Mouse (Mus musculus) limb, embryonic 13.5 days (tissue): ENCODE measurements at regions not wholly inside any gene's neighbourhood (a gene's known extent, or its start where the extent isn't known, plus 50 kb on each side); places are given as distances from the start of the nearest gene placed in this dataset.

Experiments
- ATAC-seq: fragments of 200-750 bp; cut with Nextera tagmentation; 2 replicates; pipeline ENCODE4 v1.8.0; 2017; ENCODE audit warnings: low read depth, moderate number of reproducible peaks, moderate TSS enrichment; ENCODE audit not compliant: low FRiP score
- H3K27ac ChIP-seq: fragments of 300-500 bp; sonication (generic); 2 replicates; pipeline ENCODE4 v1.5.1; 2015; ENCODE audit warnings: inconsistent platforms, mild to moderate bottlenecking, moderate library complexity
- H3K27me3 ChIP-seq: fragments of 300-500 bp; sonication (generic); 2 replicates; pipeline ENCODE4 v1.6.1; 2015; ENCODE audit warnings: mild to moderate bottlenecking, inconsistent platforms
- H3K36me3 ChIP-seq: fragments of 300-500 bp; sonication (generic); 2 replicates; pipeline ENCODE4 v1.6.1; 2015; ENCODE audit warnings: inconsistent platforms, mild to moderate bottlenecking, moderate library complexity
- H3K4me1 ChIP-seq: fragments of 300-500 bp; sonication (generic); 2 replicates; pipeline ENCODE4 v1.6.1; 2015; ENCODE audit warnings: inconsistent platforms
- H3K4me2 ChIP-seq: fragments of 300-500 bp; sonication (generic); replicated peaks from 2 replicates; pipeline ENCODE4 v1.6.1; 2015; ENCODE audit warnings: inconsistent platforms, mild to moderate bottlenecking, moderate library complexity
- H3K4me3 ChIP-seq: fragments of 300-500 bp; sonication (generic); 2 replicates; pipeline ENCODE4 v1.5.1; 2015; ENCODE audit warnings: moderate library complexity, mild to moderate bottlenecking, inconsistent platforms
- H3K9ac ChIP-seq: fragments of 300-500 bp; sonication (generic); 2 replicates; pipeline ENCODE4 v1.6.1; 2015; ENCODE audit warnings: mild to moderate bottlenecking, inconsistent platforms
- H3K9me3 ChIP-seq: fragments of 300-500 bp; sonication (generic); 2 replicates; pipeline ENCODE4 v1.6.1; 2016; ENCODE audit warnings: inconsistent platforms
- WGBS: fragments of 180-500 bp; shearing (Covaris S2); methylation state at CpG from one replicate; pipeline ENCODE4 v1.1.7; 2015; 5-methylcytosine and 5-hydroxymethylcytosine counted together

DNA sequence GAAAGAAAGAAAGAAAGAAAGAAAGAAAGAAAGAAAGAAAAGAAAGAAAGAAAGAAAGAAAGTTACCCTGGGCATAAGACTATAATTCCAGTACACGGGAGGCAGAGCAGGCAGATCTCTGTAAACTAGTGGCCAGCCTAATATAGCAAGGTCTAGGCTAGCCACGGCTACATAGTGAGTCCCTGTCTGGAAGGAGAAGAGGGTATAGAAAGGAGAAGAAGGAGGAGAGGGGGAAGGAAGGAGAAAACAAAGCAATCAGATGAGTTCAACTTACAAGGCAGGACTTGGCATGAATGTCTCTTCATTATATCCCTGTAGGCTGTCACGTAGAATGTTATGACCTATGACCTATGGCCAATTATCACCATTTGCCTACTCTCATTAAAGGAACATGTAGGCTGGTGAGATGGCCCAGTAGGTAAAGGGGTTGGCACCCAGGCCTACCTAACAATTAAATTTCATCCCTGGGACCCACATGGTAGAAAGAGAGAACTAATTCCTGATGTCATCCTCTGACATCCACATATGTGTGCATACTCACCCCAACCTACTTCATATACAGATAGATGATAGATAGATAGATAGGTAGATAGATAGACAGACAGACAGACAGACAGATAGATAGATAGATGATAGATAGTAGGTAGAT is 78.6 kb upstream of the Lrpprc start:
- Histone ChIP-seq H3K9me3 (no peaks in the 10 kb centered on the region), H3K4me2 (no peak overlapping the region), H3K9ac (no peak overlapping the region), H3K27me3 (no peaks in the 10 kb centered on the region), H3K27ac (no peak overlapping the region), H3K4me1 (no peaks in the 10 kb centered on the region), H3K36me3 (no peaks in the 10 kb centered on the region), H3K4me3 (no peak overlapping the region)
- 70% methylated on average over 3 of the region's 3 CpGs for WGBS
- ATAC-seq, result no peak

DNA sequence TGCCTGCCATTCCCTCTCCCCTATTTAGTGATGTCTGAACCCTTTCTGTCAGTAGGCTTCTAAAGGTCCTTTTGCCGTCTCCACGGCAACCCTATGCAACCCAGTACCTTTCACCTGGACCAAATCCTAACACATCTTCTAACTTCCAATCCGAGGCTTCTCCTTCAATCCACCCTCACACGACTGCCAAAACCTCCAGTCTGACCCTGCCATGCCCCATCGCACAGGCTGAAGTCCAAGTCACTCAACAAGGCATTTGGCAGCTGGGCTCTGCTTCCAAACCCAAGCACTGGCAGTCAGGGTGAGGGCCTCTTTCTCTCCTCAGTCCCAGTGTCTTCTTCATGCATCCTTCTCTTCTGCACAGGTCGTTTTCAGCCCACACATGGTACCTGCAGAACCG is 83.0 kb upstream of the Lrpprc start:
- no peak overlapping the region for H3K9ac ChIP-seq
- H3K4me1 ChIP-seq, result no peaks in the 10 kb centered on the region
- no peak overlapping the region for H3K27ac ChIP-seq
- no peak overlapping the region for H3K4me2 ChIP-seq
- no peak for ATAC-seq
- no peaks in the 10 kb centered on the region for H3K36me3 ChIP-seq
- no peaks in the 10 kb centered on the region for H3K9me3 ChIP-seq
- no peaks in the 10 kb centered on the region for H3K27me3 ChIP-seq
- H3K4me3 ChIP-seq, result no peak overlapping the region
- WGBS, result 86% methylated on average over 7 of the region's 7 CpGs

DNA sequence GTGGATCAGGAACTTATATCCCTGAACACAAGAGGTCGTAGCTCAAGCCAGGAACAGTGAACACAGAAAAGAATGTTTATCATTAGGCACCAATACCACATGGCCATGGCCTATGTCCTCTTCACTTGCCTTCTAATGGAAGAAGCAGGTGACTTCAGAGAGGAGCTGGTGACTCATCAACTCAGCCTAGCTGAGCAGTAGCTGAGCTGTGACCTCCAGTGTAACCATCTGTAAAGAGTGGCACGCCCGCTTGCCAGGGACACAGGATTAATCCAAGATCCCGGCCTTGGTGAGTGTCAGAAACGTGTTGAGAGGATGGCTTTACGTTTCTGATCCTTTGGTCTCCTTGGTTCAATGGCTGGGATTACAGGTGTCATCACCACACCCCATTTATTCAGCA is 82.0 kb upstream of the Ppm1b start:
- Histone ChIP-seq H3K4me2 (no peak overlapping the region), H3K9ac (no peak overlapping the region), H3K4me1 (no peaks in the 10 kb centered on the region), H3K27ac (no peak overlapping the region), H3K4me3 (no peak overlapping the region), H3K27me3 (no peaks in the 10 kb centered on the region), H3K9me3 (no peaks in the 10 kb centered on the region), H3K36me3 (no peaks in the 10 kb centered on the region)
- no peak for ATAC-seq
- 76% methylated on average over 6 of the region's 6 CpGs for WGBS

DNA sequence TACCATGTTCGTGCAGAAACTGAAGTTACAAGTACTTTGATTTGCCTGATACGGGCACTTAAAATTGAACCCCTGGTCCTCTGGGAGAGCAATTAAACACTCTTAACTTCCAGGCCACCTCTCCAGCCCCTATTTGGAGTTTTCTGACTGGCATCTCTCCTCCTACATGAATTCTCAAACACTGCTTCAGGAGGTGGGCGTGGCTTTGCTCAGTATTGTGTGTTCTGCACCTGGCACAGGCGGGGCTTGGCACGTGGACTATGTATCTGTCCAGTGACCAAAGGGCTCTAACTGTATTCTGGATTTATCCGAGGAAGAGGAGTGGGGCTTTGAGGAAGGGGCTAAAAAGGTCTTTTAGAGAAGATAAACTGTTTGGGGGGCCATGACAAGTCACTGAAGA is 81.5 kb upstream of the Ppm1b start:
- no peaks in the 10 kb centered on the region for H3K9me3 ChIP-seq
- WGBS, result 70% methylated on average over 6 of the region's 6 CpGs
- no peaks in the 10 kb centered on the region for H3K36me3 ChIP-seq
- H3K9ac ChIP-seq, result no peak overlapping the region
- no peak for ATAC-seq
- no peak overlapping the region for H3K27ac ChIP-seq
- H3K27me3 ChIP-seq, result no peaks in the 10 kb centered on the region
- no peak overlapping the region for H3K4me2 ChIP-seq
- no peaks in the 10 kb centered on the region for H3K4me1 ChIP-seq
- no peak overlapping the region for H3K4me3 ChIP-seq

DNA sequence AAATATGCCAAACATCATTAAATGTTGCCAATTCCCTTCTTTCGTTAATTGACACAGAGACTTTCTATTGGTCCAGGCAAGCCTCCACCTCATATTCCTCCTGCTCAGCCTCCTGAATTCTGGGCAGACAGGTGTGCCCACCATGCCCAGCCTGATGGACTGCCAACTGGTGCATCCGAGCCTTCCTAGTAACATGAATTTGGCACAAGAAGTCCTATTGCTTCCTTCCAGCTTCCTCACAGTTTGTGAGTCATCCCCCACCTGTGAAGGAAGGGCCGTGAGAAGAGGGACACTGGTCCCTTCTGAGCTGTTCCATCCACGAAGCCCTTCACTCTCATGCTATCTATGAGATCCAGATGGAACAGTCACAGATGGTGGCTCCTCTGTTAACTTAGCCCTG is 80.5 kb upstream of the Ppm1b start:
- no peaks in the 10 kb centered on the region for H3K9me3 ChIP-seq
- no peak overlapping the region for H3K27ac ChIP-seq
- H3K27me3 ChIP-seq, result no peaks in the 10 kb centered on the region
- no peak for ATAC-seq
- H3K9ac ChIP-seq, result no peak overlapping the region
- H3K36me3 ChIP-seq, result no peaks in the 10 kb centered on the region
- no peak overlapping the region for H3K4me2 ChIP-seq
- H3K4me3 ChIP-seq, result no peak overlapping the region
- H3K4me1 ChIP-seq, result no peaks in the 10 kb centered on the region
- 89% methylated on average over 4 of the region's 4 CpGs for whole genome bisulfite sequencing

DNA sequence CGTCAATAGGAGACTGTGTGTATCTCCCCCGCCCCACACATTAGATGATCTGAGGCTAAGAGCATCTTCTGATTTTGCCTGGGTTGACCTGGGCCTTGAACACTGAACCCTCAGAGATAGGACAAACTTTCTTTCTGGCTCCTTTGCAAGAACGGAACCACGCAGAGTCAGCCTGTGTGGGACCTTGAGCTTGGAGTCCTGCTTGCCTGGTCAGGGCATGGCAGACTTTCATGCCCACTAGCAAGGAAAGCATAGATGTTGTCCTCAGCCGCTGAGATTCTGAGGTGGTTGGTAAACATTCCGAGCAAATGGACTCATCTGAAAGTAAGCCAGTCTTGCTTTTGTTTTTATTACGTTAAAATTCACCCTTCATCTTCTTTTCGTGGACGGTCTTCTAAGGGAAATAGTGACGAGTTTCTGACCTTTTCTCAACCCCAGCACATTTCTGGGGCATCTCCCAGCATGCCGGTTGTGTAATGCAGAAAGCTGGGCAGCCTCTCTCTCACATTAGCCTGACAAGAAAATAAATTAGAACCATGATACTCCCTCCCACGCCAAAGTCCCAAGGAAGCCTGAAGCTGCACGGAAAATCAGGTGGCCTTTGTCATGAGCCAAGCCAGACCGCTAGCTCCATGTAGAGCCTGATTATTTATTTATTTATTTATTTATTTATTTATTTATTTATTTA is 79.2 kb upstream of the Ppm1b start:
- no peaks in the 10 kb centered on the region for H3K4me1 ChIP-seq
- no peak overlapping the region for H3K27ac ChIP-seq
- no peaks in the 10 kb centered on the region for H3K36me3 ChIP-seq
- no peaks in the 10 kb centered on the region for H3K27me3 ChIP-seq
- H3K4me3 ChIP-seq, result no peak overlapping the region
- 83% methylated on average over 14 of the region's 14 CpGs for WGBS
- H3K9ac ChIP-seq, result no peak overlapping the region
- peak; percentile 28; the same call in 1 of the 2 replicates for ATAC-seq
- H3K9me3 ChIP-seq, result no peaks in the 10 kb centered on the region
- no peak overlapping the region for H3K4me2 ChIP-seq

DNA sequence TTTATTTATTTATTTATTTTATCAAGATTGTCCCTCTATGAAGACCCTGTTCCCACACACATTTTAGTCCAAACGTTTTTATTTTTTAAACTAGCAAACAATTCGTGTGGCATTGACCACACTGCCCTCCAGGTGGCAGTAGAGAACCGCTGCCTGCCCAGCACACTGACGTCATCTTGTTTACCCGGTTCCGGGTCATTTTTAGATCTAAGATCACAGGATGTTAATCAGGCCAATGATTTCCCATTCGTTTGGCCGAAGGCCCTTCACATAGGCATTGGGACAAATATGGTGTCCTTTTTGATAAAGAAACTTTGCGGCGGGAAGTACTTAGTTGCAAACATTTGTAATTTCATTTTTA is 78.7 kb upstream of the Ppm1b start:
- Histone ChIP-seq H3K27ac (no peak overlapping the region), H3K27me3 (no peaks in the 10 kb centered on the region), H3K4me1 (no peaks in the 10 kb centered on the region), H3K9ac (no peak overlapping the region), H3K9me3 (no peaks in the 10 kb centered on the region), H3K4me3 (peak overlapping the region; percentile 21), H3K4me2 (peak overlapping the region; percentile 46), H3K36me3 (no peaks in the 10 kb centered on the region)
- WGBS, result 20% methylated on average over 10 of the region's 10 CpGs
- ATAC-seq, result peak; percentile 32; the same call in 1 of the 2 replicates

DNA sequence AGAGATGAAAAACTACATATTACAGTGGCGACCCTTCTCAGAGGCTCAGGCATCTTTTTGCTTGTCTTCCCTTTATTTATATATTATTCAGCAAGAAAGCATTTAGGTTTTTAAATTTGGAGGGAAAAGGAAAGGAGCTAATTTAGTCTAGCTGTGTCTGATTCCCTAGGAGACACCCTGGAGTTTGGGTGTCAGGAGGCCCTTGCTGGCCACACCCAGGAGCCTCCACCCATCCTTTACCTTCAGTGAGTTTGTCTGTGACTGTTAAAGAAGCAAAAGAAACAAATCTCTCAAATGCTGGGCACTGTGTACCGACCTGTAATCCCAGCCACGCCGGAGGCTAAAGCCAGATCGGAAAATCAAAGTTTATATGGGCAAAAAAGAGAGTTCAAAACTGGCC is 78.2 kb upstream of the Ppm1b start:
- H3K4me1 ChIP-seq, result no peaks in the 10 kb centered on the region
- no peaks in the 10 kb centered on the region for H3K36me3 ChIP-seq
- H3K4me3 ChIP-seq, result no peak overlapping the region
- 82% methylated on average over 5 of the region's 5 CpGs for WGBS
- no peak overlapping the region for H3K9ac ChIP-seq
- H3K9me3 ChIP-seq, result no peaks in the 10 kb centered on the region
- no peaks in the 10 kb centered on the region for H3K27me3 ChIP-seq
- peak overlapping the region; percentile 46; the same call in 1 of the 2 replicates for H3K4me2 ChIP-seq
- no peak overlapping the region for H3K27ac ChIP-seq
- no peak for ATAC-seq

DNA sequence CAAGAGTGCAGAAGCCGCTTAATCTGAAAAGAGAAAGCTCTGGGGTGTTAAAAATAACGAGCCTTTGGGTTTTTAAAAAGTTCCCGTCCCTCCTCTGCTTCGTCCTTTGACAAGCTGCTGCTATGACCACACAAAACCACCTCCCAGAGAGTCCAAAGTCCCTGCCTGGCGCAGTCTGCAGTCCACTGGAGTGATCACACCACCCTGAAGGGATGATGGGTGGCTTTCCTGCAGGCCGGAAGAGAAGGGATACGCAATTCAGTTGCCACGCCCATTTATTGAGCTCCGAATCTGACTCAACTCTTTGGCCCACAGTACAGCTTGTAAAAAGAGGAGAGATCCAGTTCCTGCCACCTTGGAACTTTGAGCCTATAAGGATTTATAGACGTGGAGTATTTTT is 77.4 kb upstream of the Ppm1b start:
- no peak overlapping the region for H3K4me3 ChIP-seq
- 65% methylated on average over 10 of the region's 10 CpGs for WGBS
- no peak overlapping the region for H3K4me2 ChIP-seq

DNA sequence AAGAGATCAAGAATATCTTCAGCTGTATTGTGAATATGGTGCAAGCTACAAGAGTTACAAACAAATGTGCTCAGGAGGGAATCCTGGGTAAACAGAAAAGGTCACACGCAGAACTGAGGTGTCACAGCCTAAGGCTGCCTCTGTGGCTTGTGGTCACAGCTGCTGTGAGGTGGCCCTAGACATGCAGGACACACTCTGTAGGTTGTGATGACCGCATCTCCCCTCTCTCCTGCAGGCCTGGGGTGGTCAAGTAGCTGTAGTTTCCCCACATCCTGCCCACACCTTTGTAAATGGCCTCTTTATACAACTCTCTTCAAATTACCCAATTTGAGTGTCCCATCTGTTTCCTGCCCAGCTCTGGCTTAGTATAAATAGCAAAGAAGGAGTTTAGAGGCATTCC is 75.6 kb upstream of the Ppm1b start:
- no peak overlapping the region for H3K4me3 ChIP-seq
- H3K4me1 ChIP-seq, result no peaks in the 10 kb centered on the region
- WGBS, result 66% methylated on average over 2 of the region's 2 CpGs
- H3K27me3 ChIP-seq, result no peaks in the 10 kb centered on the region
- H3K4me2 ChIP-seq, result no peak overlapping the region
- H3K9me3 ChIP-seq, result no peaks in the 10 kb centered on the region
- H3K36me3 ChIP-seq, result no peaks in the 10 kb centered on the region
- H3K27ac ChIP-seq, result no peak overlapping the region
- no peak overlapping the region for H3K9ac ChIP-seq
- no peak for ATAC-seq

More for the DNA sequence above, 77.4 kb upstream of the Ppm1b start:
- Histone ChIP-seq H3K27me3 (no peaks in the 10 kb centered on the region), H3K9me3 (no peaks in the 10 kb centered on the region), H3K9ac (no peak overlapping the region), H3K27ac (no peak overlapping the region), H3K4me1 (no peaks in the 10 kb centered on the region), H3K36me3 (no peaks in the 10 kb centered on the region)
- ATAC-seq, result no peak

DNA sequence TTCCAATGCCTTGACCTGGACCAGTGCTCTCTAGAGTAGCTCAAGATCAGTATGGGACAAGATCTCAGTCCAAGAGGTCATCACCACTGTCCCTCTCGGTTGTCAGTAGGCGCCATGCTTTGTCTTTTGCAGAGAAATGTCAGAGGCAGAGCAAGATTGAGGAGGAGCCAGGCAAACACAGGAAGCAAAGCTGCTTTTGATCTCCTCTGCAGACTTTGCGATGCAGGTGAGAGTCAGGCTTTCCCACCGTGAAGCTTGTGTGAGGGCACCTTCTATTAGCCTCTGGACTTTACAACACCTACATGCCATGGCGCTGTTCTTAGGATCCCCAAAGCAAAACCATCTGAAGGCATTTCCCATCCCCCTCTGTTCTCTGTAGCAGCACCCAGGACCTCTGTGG is 68.0 kb upstream of the Ppm1b start:
- no peak overlapping the region for H3K27ac ChIP-seq
- no peaks in the 10 kb centered on the region for H3K36me3 ChIP-seq
- no peak overlapping the region for H3K9ac ChIP-seq
- H3K4me3 ChIP-seq, result no peak overlapping the region
- H3K4me2 ChIP-seq, result no peak overlapping the region
- no peaks in the 10 kb centered on the region for H3K27me3 ChIP-seq
- H3K9me3 ChIP-seq, result no peaks in the 10 kb centered on the region
- H3K4me1 ChIP-seq, result no peaks in the 10 kb centered on the region
- WGBS, result 71% methylated on average over 5 of the region's 5 CpGs
- ATAC-seq, result no peak

DNA sequence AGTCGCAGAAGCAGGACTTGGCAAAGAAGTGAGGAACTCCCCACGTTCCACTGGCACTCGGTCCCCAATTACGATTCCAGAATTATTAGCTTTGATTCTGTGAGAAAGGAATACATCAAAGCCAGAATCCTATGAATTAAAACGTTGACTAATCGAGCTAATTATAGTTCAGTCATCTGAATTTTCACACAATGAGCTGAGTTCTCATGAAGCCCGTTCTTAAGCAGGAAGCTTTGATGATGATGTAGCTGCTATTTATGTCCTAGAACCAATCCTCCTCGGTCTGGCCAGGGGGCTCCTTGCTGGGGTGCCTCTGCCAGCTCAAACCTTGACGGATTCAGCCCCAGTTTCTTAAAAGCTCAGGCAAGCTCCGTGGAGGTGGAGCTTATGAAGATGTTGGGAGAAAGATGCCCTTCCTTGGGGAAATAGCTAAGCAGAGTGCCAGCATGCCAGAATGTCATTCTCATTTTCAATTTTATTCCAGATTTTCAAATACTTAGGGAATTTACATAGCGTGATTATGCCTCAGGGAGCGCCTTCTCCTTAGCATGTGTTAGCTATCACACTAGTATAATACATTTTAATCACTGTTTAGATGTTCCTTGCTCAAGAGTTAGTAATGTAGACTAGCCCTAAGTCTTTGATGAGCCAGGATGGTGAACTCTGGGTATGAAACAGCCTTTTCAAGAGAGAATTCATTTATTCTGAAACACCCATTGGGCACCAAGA is 65.5 kb upstream of the Ppm1b start:
- WGBS, result 70% methylated on average over 12 of the region's 12 CpGs
- no peak for ATAC-seq

More for the DNA sequence above, 65.5 kb upstream of the Ppm1b start:
- H3K36me3 ChIP-seq, result no peaks in the 10 kb centered on the region
- H3K27me3 ChIP-seq, result no peaks in the 10 kb centered on the region
- no peak overlapping the region for H3K9ac ChIP-seq
- no peak overlapping the region for H3K4me2 ChIP-seq
- H3K4me3 ChIP-seq, result no peak overlapping the region
- no peaks in the 10 kb centered on the region for H3K4me1 ChIP-seq
- H3K9me3 ChIP-seq, result no peaks in the 10 kb centered on the region
- no peak overlapping the region for H3K27ac ChIP-seq
